Mouse (Mus musculus): ENCODE data around the gene Phldb2. TPM values are rescaled to one million over a fixed set of nuclear protein-coding genes. Genes with fewer than 3 reads are reported as not detected.

The Phldb2 gene
- polyA plus RNA-seq, 1 experiment from 2014 or later, result 90.1 TPM

DNA sequence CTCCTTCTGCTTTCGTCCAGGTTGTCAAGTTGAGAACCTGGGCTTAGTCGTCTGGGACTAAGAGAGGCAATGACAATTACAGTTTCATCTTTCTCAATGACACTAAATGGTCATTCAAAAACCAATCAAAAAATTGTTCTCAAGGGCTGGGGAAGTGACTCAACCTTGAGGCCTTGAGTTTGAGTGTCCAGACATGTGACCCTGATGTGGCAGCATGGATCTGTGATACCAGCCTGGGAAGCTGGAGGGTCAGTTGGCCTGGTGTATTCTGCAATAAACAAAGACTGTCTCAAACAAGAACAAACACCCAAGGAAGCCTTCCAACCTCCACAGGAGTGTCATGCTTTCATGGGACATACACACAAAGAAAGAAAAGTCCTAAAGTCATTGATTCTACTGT, 160.6 kb downstream of the Phldb2 start:
- peaks cover 55% of the 10 kb centered on the region for H3K36me3 ChIP-seq (ENCODE audit: insufficient read depth, low read length)
- no peaks in the 10 kb centered on the region for H3K4me1 ChIP-seq (ENCODE audit: insufficient read depth, low read length)
- no peak for ATAC-seq (ENCODE audit: low FRiP score, low TSS enrichment)
- H3K27ac ChIP-seq (ENCODE audit: low read length), result no peak overlapping the region
- H3K9me3 ChIP-seq (ENCODE audit: low read length), result no peaks in the 10 kb centered on the region
- no peaks in the 10 kb centered on the region for H3K27me3 ChIP-seq (ENCODE audit: insufficient read depth, low read length)
- no peak overlapping the region for H3K9ac ChIP-seq (replicated peaks; ENCODE audit: low read length)
- 83% methylated on average over 2 of the region's 2 CpGs for WGBS
- H3K4me2 ChIP-seq (replicated peaks; ENCODE audit: low read depth, low read length), result no peak overlapping the region
- no peak overlapping the region for H3K4me3 ChIP-seq (ENCODE audit: low read length)

DNA sequence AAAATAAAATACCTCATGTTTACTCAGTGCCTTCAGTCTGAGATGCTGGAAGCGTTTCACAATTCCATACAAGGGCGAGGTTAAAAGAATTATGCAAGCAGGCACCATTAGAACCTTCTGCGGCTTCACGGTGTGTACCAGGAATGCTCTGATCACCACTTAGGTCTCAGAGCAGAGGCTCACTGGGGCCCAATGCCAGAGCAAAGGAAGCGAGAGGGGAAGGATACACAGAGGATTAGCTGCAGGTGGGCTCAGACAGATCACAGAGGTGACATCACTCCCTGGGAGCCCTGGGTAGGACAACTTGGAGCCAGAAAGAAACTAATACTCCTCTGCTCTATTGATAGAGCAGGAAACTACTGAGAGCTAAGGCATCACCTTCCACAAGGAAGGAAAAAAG, 162.1 kb downstream of the Phldb2 start:
- Histone ChIP-seq H3K4me3 (ENCODE audit: low read length) (no peak overlapping the region), H3K4me2 (replicated peaks; ENCODE audit: low read depth, low read length) (no peak overlapping the region), H3K9ac (replicated peaks; ENCODE audit: low read length) (no peak overlapping the region), H3K27me3 (ENCODE audit: insufficient read depth, low read length) (no peaks in the 10 kb centered on the region), H3K4me1 (ENCODE audit: insufficient read depth, low read length) (no peaks in the 10 kb centered on the region), H3K9me3 (ENCODE audit: low read length) (no peaks in the 10 kb centered on the region), H3K36me3 (ENCODE audit: insufficient read depth, low read length) (peaks cover 52% of the 10 kb centered on the region), H3K27ac (ENCODE audit: low read length) (no peak overlapping the region)
- ATAC-seq (ENCODE audit: low FRiP score, low TSS enrichment), result no peak
- 76% methylated on average over 5 of the region's 5 CpGs for WGBS

DNA sequence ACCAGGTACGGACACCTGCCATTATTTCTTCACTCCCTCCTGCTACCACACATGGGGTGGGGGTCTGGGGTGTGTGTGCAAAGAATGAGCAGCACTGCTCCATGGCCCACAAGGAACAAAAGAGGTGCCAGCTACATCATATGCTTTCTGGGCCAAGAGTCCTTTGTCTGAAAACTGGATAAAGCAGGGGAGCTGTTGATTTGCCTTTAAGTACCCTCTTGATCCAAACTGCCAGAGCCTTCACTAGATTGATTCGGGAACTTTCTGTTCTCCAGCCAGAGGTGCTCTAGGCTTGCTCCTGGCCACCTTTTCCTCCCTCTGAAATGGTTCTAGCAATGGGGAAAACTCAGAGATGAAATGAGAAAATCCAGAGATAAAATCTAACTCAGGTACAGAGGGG, 164.1 kb downstream of the Phldb2 start:
- 80% methylated on average over 2 of the region's 2 CpGs for WGBS
- H3K36me3 ChIP-seq (ENCODE audit: insufficient read depth, low read length), result peaks cover 47% of the 10 kb centered on the region
- H3K9ac ChIP-seq (replicated peaks; ENCODE audit: low read length), result no peak overlapping the region
- H3K27ac ChIP-seq (ENCODE audit: low read length), result no peak overlapping the region
- H3K27me3 ChIP-seq (ENCODE audit: insufficient read depth, low read length), result no peaks in the 10 kb centered on the region
- no peak overlapping the region for H3K4me2 ChIP-seq (replicated peaks; ENCODE audit: low read depth, low read length)
- no peak overlapping the region for H3K4me3 ChIP-seq (ENCODE audit: low read length)
- no peaks in the 10 kb centered on the region for H3K4me1 ChIP-seq (ENCODE audit: insufficient read depth, low read length)
- H3K9me3 ChIP-seq (ENCODE audit: low read length), result no peaks in the 10 kb centered on the region
- ATAC-seq (ENCODE audit: low FRiP score, low TSS enrichment), result no peak

DNA sequence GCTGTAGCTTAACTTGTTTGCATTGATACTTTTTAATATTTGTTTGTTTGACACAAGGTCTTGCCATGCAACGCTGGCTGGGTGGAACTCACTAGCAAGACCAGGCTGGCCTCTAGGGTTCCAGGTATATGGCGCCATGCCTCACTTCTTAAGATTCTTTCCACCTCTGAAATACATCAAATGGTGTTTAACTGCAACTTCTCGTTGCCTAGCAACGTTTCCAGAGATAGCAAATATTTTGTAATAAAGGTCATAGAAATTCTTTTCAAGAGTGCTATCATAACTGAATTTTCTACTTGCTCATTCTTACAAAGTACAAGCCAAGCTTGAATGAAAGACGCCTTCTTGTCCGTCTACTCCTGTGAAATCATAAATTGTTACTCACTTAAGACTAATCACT, 165.7 kb downstream of the Phldb2 start:
- H3K36me3 ChIP-seq (ENCODE audit: insufficient read depth, low read length), result peaks cover 37% of the 10 kb centered on the region
- no peaks in the 10 kb centered on the region for H3K9me3 ChIP-seq (ENCODE audit: low read length)
- H3K9ac ChIP-seq (replicated peaks; ENCODE audit: low read length), result no peak overlapping the region
- 92% methylated on average over 6 of the region's 6 CpGs for WGBS
- H3K27me3 ChIP-seq (ENCODE audit: insufficient read depth, low read length), result no peaks in the 10 kb centered on the region
- H3K4me1 ChIP-seq (ENCODE audit: insufficient read depth, low read length), result no peaks in the 10 kb centered on the region
- no peak for ATAC-seq (ENCODE audit: low FRiP score, low TSS enrichment)
- H3K4me3 ChIP-seq (ENCODE audit: low read length), result no peak overlapping the region
- no peak overlapping the region for H3K4me2 ChIP-seq (replicated peaks; ENCODE audit: low read depth, low read length)
- H3K27ac ChIP-seq (ENCODE audit: low read length), result no peak overlapping the region

DNA sequence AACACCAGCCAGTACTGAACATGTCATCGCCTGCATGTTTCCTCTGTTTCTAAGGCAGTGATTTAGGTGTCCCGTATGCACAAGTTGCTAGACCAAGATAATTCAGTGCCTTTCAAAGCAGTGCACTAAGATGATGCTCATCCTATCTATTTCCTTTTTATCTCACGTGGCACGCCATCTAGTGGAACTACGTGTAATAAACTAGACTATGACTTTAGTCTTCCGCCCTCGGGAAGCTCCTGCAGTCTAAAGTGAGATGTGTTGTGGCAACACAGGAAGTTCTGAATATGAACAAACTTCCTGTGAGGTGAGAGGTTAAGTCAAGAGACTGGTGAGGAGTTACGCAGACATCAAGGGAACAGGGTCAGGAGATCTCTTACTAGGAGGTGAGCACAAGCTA, 166.8 kb downstream of the Phldb2 start:
- H3K27ac ChIP-seq (ENCODE audit: low read length), result no peak overlapping the region
- H3K9me3 ChIP-seq (ENCODE audit: low read length), result no peaks in the 10 kb centered on the region
- H3K4me2 ChIP-seq (replicated peaks; ENCODE audit: low read depth, low read length), result no peak overlapping the region
- H3K36me3 ChIP-seq (ENCODE audit: insufficient read depth, low read length), result peaks cover 31% of the 10 kb centered on the region
- no peak overlapping the region for H3K4me3 ChIP-seq (ENCODE audit: low read length)
- no peaks in the 10 kb centered on the region for H3K27me3 ChIP-seq (ENCODE audit: insufficient read depth, low read length)
- no peak overlapping the region for H3K9ac ChIP-seq (replicated peaks; ENCODE audit: low read length)
- WGBS, result 40% methylated on average over 8 of the region's 8 CpGs
- ATAC-seq (ENCODE audit: low FRiP score, low TSS enrichment), result 0 out of 2 replicates have a peak, but pooled peaks have one; percentile 6
- H3K4me1 ChIP-seq (ENCODE audit: insufficient read depth, low read length), result no peaks in the 10 kb centered on the region

DNA sequence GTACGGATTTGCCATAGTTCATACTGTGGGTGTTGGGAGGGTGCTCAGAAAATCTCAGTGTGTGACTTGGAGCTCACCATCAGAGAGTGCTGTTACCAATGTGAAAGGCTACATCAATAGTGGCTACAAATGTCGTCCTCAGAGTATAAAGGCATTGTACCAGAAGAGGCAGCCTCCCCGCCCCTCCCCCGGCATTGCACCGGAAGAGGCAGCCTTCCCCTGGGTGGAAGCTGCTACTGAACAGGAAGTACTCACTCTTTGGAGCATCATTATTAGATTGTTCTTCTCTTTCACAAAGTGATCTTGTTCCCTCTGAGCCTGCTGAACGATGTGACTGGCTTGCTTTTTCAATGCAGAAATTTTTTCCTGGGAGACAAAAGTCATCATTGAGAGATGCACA, 173.4 kb downstream of the Phldb2 start:
- ATAC-seq (ENCODE audit: low FRiP score, low TSS enrichment), result no peak
- WGBS, result 74% methylated on average over 6 of the region's 6 CpGs
- Histone ChIP-seq H3K9me3 (ENCODE audit: low read length) (no peaks in the 10 kb centered on the region), H3K4me1 (ENCODE audit: insufficient read depth, low read length) (no peaks in the 10 kb centered on the region), H3K36me3 (ENCODE audit: insufficient read depth, low read length) (peaks cover 58% of the 10 kb centered on the region), H3K4me2 (replicated peaks; ENCODE audit: low read depth, low read length) (no peak overlapping the region), H3K27me3 (ENCODE audit: insufficient read depth, low read length) (no peaks in the 10 kb centered on the region), H3K4me3 (ENCODE audit: low read length) (no peak overlapping the region), H3K27ac (ENCODE audit: low read length) (no peak overlapping the region), H3K9ac (replicated peaks; ENCODE audit: low read length) (no peak overlapping the region)

- no peak overlapping the region for H3K9ac ChIP-seq (replicated peaks; ENCODE audit: low read length)
- no peaks in the 10 kb centered on the region for H3K4me1 ChIP-seq (ENCODE audit: insufficient read depth, low read length)
- H3K27ac ChIP-seq (ENCODE audit: low read length), result no peak overlapping the region
- H3K27me3 ChIP-seq (ENCODE audit: insufficient read depth, low read length), result no peaks in the 10 kb centered on the region
- peaks cover 73% of the 10 kb centered on the region for H3K36me3 ChIP-seq (ENCODE audit: insufficient read depth, low read length)
- no peak overlapping the region for H3K4me2 ChIP-seq (replicated peaks; ENCODE audit: low read depth, low read length)
- no peak overlapping the region for H3K4me3 ChIP-seq (ENCODE audit: low read length)
- ATAC-seq (ENCODE audit: low FRiP score, low TSS enrichment), result no peak
- no peaks in the 10 kb centered on the region for H3K9me3 ChIP-seq (ENCODE audit: low read length)
- WGBS, result 85% methylated on average over 5 of the region's 5 CpGs
Observed at GRCm38 (mm10) chr16:45774813-45775212, 178.6 kb downstream of the Phldb2 start.

DNA sequence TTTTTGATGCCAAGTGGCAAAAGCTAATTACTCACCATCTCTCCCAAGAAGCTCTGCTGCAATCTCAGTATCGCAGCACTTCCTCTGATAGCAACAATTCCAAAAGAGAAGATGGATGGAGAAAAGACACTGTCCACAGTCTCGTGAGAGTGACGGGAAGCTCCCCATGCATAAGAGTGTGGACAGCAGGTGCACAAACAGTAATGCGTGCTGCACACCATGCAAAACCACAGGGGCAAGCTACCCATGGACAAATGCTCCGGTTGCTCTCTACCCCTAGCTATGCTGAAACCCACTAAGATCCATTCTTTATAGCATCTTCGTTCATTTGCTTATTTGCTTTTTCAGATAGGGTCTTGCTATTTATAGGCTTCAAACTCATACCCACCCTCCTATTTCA, 182.5 kb downstream of the Phldb2 start:
- no peak for ATAC-seq (ENCODE audit: low FRiP score, low TSS enrichment)
- WGBS, result 89% methylated on average over 6 of the region's 6 CpGs
- Histone ChIP-seq H3K9me3 (ENCODE audit: low read length) (no peaks in the 10 kb centered on the region), H3K4me2 (replicated peaks; ENCODE audit: low read depth, low read length) (no peak overlapping the region), H3K27ac (ENCODE audit: low read length) (no peak overlapping the region), H3K27me3 (ENCODE audit: insufficient read depth, low read length) (no peaks in the 10 kb centered on the region), H3K36me3 (ENCODE audit: insufficient read depth, low read length) (peaks cover 61% of the 10 kb centered on the region), H3K9ac (replicated peaks; ENCODE audit: low read length) (no peak overlapping the region), H3K4me1 (ENCODE audit: insufficient read depth, low read length) (peaks cover 22% of the 10 kb centered on the region), H3K4me3 (ENCODE audit: low read length) (no peak overlapping the region)

DNA sequence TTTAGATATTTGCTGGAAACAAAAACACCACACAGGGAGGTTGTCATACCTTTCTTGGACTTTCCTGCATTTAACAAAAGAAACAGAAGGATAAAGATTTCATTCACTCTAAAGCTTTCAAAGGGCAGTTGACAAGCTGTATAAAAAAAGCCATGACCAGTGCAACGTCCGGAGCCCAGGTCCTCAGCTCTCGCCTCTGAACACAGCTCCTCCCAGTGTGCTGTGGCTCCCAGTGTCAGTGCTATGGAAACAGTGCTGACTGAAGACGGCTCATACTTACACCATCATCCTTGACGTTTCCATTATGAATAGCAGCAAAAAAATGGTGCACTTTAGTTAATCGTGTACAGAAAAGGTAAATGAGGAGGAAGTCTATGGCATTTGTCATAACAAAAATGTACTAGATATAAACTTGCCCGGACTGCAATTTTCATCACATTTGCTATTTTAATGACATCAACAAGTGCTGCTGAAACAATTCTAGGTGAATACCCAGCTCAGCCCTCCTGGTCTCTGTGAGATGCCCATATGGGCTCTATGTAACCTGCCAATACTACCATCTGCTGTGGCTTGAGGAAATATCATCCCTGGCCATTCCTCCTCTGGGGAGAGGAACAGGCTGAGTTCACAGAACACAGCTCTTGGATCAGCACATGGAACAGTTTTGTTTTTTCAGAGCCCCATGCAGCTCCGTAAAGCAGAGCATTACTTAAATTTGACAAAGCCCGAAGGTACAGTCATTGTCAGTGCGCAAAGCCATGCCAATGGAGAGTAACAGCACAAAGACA, 185.4 kb downstream of the Phldb2 start:
- Histone ChIP-seq H3K27ac (ENCODE audit: low read length) (peak overlapping the region; percentile 76), H3K4me3 (ENCODE audit: low read length) (no peak overlapping the region), H3K9me3 (ENCODE audit: low read length) (no peaks in the 10 kb centered on the region), H3K4me1 (ENCODE audit: insufficient read depth, low read length) (peaks cover 28% of the 10 kb centered on the region), H3K27me3 (ENCODE audit: insufficient read depth, low read length) (no peaks in the 10 kb centered on the region), H3K9ac (replicated peaks; ENCODE audit: low read length) (no peak overlapping the region), H3K36me3 (ENCODE audit: insufficient read depth, low read length) (peaks cover 52% of the 10 kb centered on the region), H3K4me2 (replicated peaks; ENCODE audit: low read depth, low read length) (no peak overlapping the region)
- no peak for ATAC-seq (ENCODE audit: low FRiP score, low TSS enrichment)
- 50% methylated on average over 10 of the region's 10 CpGs for WGBS

- H3K4me3 ChIP-seq (ENCODE audit: low read length), result no peak overlapping the region
- H3K4me1 ChIP-seq (ENCODE audit: insufficient read depth, low read length), result peaks cover 28% of the 10 kb centered on the region
- no peak overlapping the region for H3K9ac ChIP-seq (replicated peaks; ENCODE audit: low read length)
- 18% methylated on average over 4 of the region's 4 CpGs for WGBS
- no peaks in the 10 kb centered on the region for H3K27me3 ChIP-seq (ENCODE audit: insufficient read depth, low read length)
- H3K4me2 ChIP-seq (replicated peaks; ENCODE audit: low read depth, low read length), result no peak overlapping the region
- no peaks in the 10 kb centered on the region for H3K9me3 ChIP-seq (ENCODE audit: low read length)
- H3K36me3 ChIP-seq (ENCODE audit: insufficient read depth, low read length), result peaks cover 55% of the 10 kb centered on the region
- H3K27ac ChIP-seq (ENCODE audit: low read length), result peak overlapping the region; percentile 76
- no peak for ATAC-seq (ENCODE audit: low FRiP score, low TSS enrichment)
Observed at GRCm38 (mm10) chr16:45767434-45767833, 186.0 kb downstream of the Phldb2 start.

Data from kidney, embryonic 16.5 days (tissue).